Comparison of ENCODE assay signal across 8 mouse cellular contexts in the genomic region with DNA sequence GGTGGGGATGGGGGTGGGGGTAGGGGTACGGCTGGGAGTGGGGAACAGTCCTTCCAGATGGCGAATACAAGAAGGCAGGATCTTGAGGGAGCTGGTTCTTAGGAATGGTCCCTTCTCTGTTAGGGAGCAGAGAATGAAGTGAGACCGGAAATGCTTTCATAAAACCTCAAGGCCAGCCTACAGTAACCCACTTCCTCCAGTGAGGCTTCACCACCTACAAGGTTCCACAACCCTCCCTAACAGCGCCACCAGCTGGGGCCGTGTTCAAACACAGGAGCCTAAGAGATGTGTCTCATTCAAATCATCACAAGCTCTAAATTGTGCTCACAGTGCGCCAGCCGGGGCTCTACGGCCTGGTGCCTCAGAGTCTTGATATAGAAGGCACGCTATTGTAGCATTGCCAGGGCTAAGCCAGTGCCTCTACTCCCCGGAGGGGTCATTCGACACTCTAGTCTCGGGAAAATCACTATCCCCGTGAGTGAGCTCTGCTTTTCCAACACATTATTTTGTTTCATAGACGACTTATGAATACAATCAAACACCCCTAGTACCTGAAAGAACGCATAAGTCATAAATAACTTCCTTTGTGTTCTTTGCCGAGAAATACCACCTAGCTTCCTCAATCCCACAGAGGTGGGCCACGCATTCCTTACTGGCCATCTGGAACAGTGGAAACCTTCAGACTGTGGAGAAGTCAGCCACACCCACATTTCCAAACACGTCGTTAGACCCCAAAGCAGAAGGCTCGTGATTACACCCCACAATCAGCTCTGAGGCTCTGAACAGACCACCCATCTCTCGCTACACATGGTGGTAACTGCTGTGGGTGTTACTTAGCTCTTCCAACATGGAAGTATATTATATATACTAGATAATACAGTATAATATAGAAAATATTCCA.
DNase-seq lines count a peak whose midpoint lies in the region; ATAC-seq and TF ChIP-seq lines count a peak whose summit lies in the region.

No protein-coding gene starts in this region.

- 0 out of 2 replicates have a peak overlapping the region, but pooled peaks have one; percentile 21 for H3K4me2 ChIP-seq in forebrain, embryonic 13.5 days
- peak overlapping the region; percentile 70 for H3K4me2 ChIP-seq in heart, postnatal 0 days (ENCODE audit: low read depth, low read length)
- peak overlapping the region; percentile 41 for H3K4me2 ChIP-seq in liver, embryonic 13.5 days
- H3K4me2 ChIP-seq in neural tube, embryonic 15.5 days, result peak overlapping the region; percentile 37; the same call in 1 of the 2 replicates

- WGBS in forebrain, embryonic 13.5 days, result 73% methylated on average over 21 of the region's 21 CpGs
- WGBS in heart, postnatal 0 days, result 53% methylated on average over 21 of the region's 21 CpGs
- 29% methylated on average over 21 of the region's 21 CpGs for WGBS in liver, embryonic 13.5 days (ENCODE audit: insufficient replicate concordance)
- WGBS in neural tube, embryonic 15.5 days, result 57% methylated on average over 21 of the region's 21 CpGs

- no peaks in the 10 kb centered on the region for H3K27me3 ChIP-seq in forebrain, embryonic 13.5 days
- H3K27me3 ChIP-seq in heart, postnatal 0 days (ENCODE audit: control insufficient read depth, insufficient read depth, low read length), result no peaks in the 10 kb centered on the region
- no peaks in the 10 kb centered on the region for H3K27me3 ChIP-seq in liver, embryonic 13.5 days
- H3K27me3 ChIP-seq in neural tube, embryonic 15.5 days (replicated peaks), result no peaks in the 10 kb centered on the region

- ATAC-seq in forebrain, embryonic 13.5 days, result peak; percentile 55
- peak; percentile 84 for ATAC-seq in heart, postnatal 0 days (ENCODE audit: insufficient read depth, low read depth)
- peak; percentile 78 for ATAC-seq in liver, embryonic 13.5 days (ENCODE audit: low read depth)
- no peak for ATAC-seq in neural tube, embryonic 15.5 days (ENCODE audit: low FRiP score)

- H3K9ac ChIP-seq in forebrain, embryonic 13.5 days, result no peak overlapping the region
- H3K9ac ChIP-seq in heart, postnatal 0 days (replicated peaks; ENCODE audit: low read depth, low read length), result peak overlapping the region; percentile 41
- peak overlapping the region; percentile 53; the same call in 1 of the 2 replicates for H3K9ac ChIP-seq in liver, embryonic 13.5 days
- no peak overlapping the region for H3K9ac ChIP-seq in neural tube, embryonic 15.5 days (replicated peaks)

- DNase-seq in 3134 (ENCODE audit: extremely low read depth, insufficient read length, low spot score), result peak; percentile 73
- DNase-seq in adrenal gland, adult 18-20 months (ENCODE audit: low spot score in 2 of 2), result peak; percentile 71 to 80
- DNase-seq in heart, postnatal 0 days (ENCODE audit: low spot score), result peak; percentile 65
- DNase-seq in kidney, postnatal 25 days, result peak; percentile 87 to 88
- DNase-seq in liver, embryonic 13.5 days, result peak; percentile 48
- DNase-seq in thymus, postnatal 0 days (ENCODE audit: low spot score), result peak; percentile 95

- H3K4me1 ChIP-seq in forebrain, embryonic 13.5 days, result peaks cover 14% of the 10 kb centered on the region
- H3K4me1 ChIP-seq in heart, postnatal 0 days (ENCODE audit: control insufficient read depth, insufficient read depth), result peaks cover 12% of the 10 kb centered on the region
- H3K4me1 ChIP-seq in liver, embryonic 13.5 days (replicated peaks), result peaks cover 21% of the 10 kb centered on the region
- H3K4me1 ChIP-seq in neural tube, embryonic 15.5 days, result peaks cover 16% of the 10 kb centered on the region

- no peak overlapping the region for H3K4me3 ChIP-seq in forebrain, embryonic 13.5 days
- H3K4me3 ChIP-seq in heart, postnatal 0 days (ENCODE audit: low read depth, low read length), result peak overlapping the region; percentile 32; the same call in 1 of the 2 replicates
- H3K4me3 ChIP-seq in liver, embryonic 13.5 days (replicated peaks), result 0 out of 2 replicates have a peak overlapping the region, but pooled peaks have one; percentile 9
- no peak overlapping the region for H3K4me3 ChIP-seq in neural tube, embryonic 15.5 days (replicated peaks)

- no peaks in the 10 kb centered on the region for H3K9me3 ChIP-seq in forebrain, embryonic 13.5 days (replicated peaks)
- H3K9me3 ChIP-seq in heart, postnatal 0 days (replicated peaks; ENCODE audit: control insufficient read depth, low read length), result no peaks in the 10 kb centered on the region
- no peaks in the 10 kb centered on the region for H3K9me3 ChIP-seq in liver, embryonic 13.5 days (replicated peaks)
- no peaks in the 10 kb centered on the region for H3K9me3 ChIP-seq in neural tube, embryonic 15.5 days (replicated peaks)

- H3K27ac ChIP-seq in forebrain, embryonic 13.5 days, result no peak overlapping the region
- H3K27ac ChIP-seq in heart, postnatal 0 days (ENCODE audit: low read depth), result peak overlapping the region; percentile 70
- H3K27ac ChIP-seq in liver, embryonic 13.5 days, result peak overlapping the region; percentile 11; the same call in 1 of the 2 replicates
- H3K27ac ChIP-seq in neural tube, embryonic 15.5 days (replicated peaks), result 0 out of 2 replicates have a peak overlapping the region, but pooled peaks have one; percentile 54

- no peak for TF ChIP-seq EP300 in heart, postnatal 0 days (IDR thresholded peaks at IDR 0.05; ENCODE audit: low read depth)

- H3K36me3 ChIP-seq in forebrain, embryonic 13.5 days (ENCODE audit: poor library complexity, severe bottlenecking), result no peaks in the 10 kb centered on the region
- no peaks in the 10 kb centered on the region for H3K36me3 ChIP-seq in heart, postnatal 0 days (replicated peaks; ENCODE audit: control insufficient read depth, insufficient read depth, low read length)
- H3K36me3 ChIP-seq in liver, embryonic 13.5 days, result no peaks in the 10 kb centered on the region
- H3K36me3 ChIP-seq in neural tube, embryonic 15.5 days, result no peaks in the 10 kb centered on the region

- peak; percentile 76 for TF ChIP-seq CTCF in heart, postnatal 0 days (IDR thresholded peaks at IDR 0.05; ENCODE audit: low read depth)

Comparison
In these comparisons a context has a peak if more than half of its experiments do, and no peak if none do; other contexts are left out.
1. H3K4me3 ChIP-seq: peak in heart, postnatal 0 days (single experiment) and liver, embryonic 13.5 days (single experiment); none in forebrain, embryonic 13.5 days (single experiment) and neural tube, embryonic 15.5 days (single experiment).
2. H3K9ac ChIP-seq: peak in heart, postnatal 0 days (single experiment) and liver, embryonic 13.5 days (single experiment); none in forebrain, embryonic 13.5 days (single experiment) and neural tube, embryonic 15.5 days (single experiment).
3. Peak in every context shown above with its lines, with median percentiles within 50 percentile points of each other: DNase-seq and H3K4me2 ChIP-seq.